Mouse (Mus musculus): ENCODE data around the gene Gbp6. TPM values are rescaled to one million over a fixed set of nuclear protein-coding genes. Genes with fewer than 3 reads are reported as not detected.
"Not testable (repeated sequence)": the region's sequence is repeated elsewhere in the genome, so short reads cannot be mapped to it uniquely, and the experiment has no call there.

Gene Gbp6
- 2.9 and 5.4 TPM in 2 replicates for polyA plus RNA-seq (2015; fragmentation: Nextera tagmentation; extraction: Ambion mirVana)

GRCm38 (mm10) chr5:105293226-105294165, at the start of gene Gbp6, which contains the start of gene Gm43302:
Gbp6 (minus strand) TSS chr5:105293698.
Gm43302 (minus strand) TSS chr5:105293695.
- not testable (repeated sequence) for H3K27me3 ChIP-seq (ENCODE audit: control insufficient read depth, insufficient read depth, low read length); H3K36me3 ChIP-seq (ENCODE audit: control insufficient read depth, insufficient read depth); H3K9me3 ChIP-seq (replicated peaks; ENCODE audit: control insufficient read depth, low read length); H3K4me1 ChIP-seq (ENCODE audit: control insufficient read depth, insufficient read depth, low read length); H3K4me3 ChIP-seq (ENCODE audit: low read length)
- 39% methylated on average over 3 of the region's 3 CpGs for WGBS
- H3K27ac ChIP-seq (ENCODE audit: low read length): peak within 1 kb of the TSS; percentile 74
- 0 out of 2 replicates have a peak within 1 kb of the TSS, but pooled peaks have one; percentile 38 for H3K9ac ChIP-seq (ENCODE audit: low read length)
- peak within 1 kb of the TSS; percentile 47 for H3K4me2 ChIP-seq (ENCODE audit: low read depth, low read length)
- peak; percentile 25; the same call in 1 of the 2 replicates for ATAC-seq (replicated peaks; ENCODE audit: extremely low read depth, insufficient read depth, low FRiP score)

GRCm38 (mm10) chr5:105341281-105341680, 47.8 kb upstream of the Gbp6 start:
- H3K36me3 ChIP-seq (ENCODE audit: control insufficient read depth, insufficient read depth): no peaks in the 10 kb centered on the region
- H3K9ac ChIP-seq (ENCODE audit: low read length): no peak overlapping the region
- H3K9me3 ChIP-seq (replicated peaks; ENCODE audit: control insufficient read depth, low read length): no peaks in the 10 kb centered on the region
- H3K4me2 ChIP-seq (ENCODE audit: low read depth, low read length): no peak overlapping the region
- peaks cover 2% of the 10 kb centered on the region; the same call in 1 of the 2 replicates for H3K4me1 ChIP-seq (ENCODE audit: control insufficient read depth, insufficient read depth, low read length)
- H3K4me3 ChIP-seq (ENCODE audit: low read length): no peak overlapping the region
- no peaks in the 10 kb centered on the region for H3K27me3 ChIP-seq (ENCODE audit: control insufficient read depth, insufficient read depth, low read length)
- H3K27ac ChIP-seq (ENCODE audit: low read length): no peak overlapping the region
- 70% methylated on average over 2 of the region's 2 CpGs for WGBS
- ATAC-seq (replicated peaks; ENCODE audit: extremely low read depth, insufficient read depth, low FRiP score): no peak

GRCm38 (mm10) chr5:105322543-105322942, 29.0 kb upstream of the Gbp6 start:
- Histone ChIP-seq H3K27me3 (ENCODE audit: control insufficient read depth, insufficient read depth, low read length) (no peaks in the 10 kb centered on the region), H3K4me3 (ENCODE audit: low read length) (no peak overlapping the region), H3K9me3 (replicated peaks; ENCODE audit: control insufficient read depth, low read length) (no peaks in the 10 kb centered on the region; the same call in 1 of the 2 replicates), H3K4me2 (ENCODE audit: low read depth, low read length) (no peak overlapping the region), H3K9ac (ENCODE audit: low read length) (no peak overlapping the region), H3K27ac (ENCODE audit: low read length) (no peak overlapping the region), H3K36me3 (ENCODE audit: control insufficient read depth, insufficient read depth) (no peaks in the 10 kb centered on the region), H3K4me1 (ENCODE audit: control insufficient read depth, insufficient read depth, low read length) (no peaks in the 10 kb centered on the region)
- WGBS: 70% methylated on average over 2 of the region's 2 CpGs
- ATAC-seq (replicated peaks; ENCODE audit: extremely low read depth, insufficient read depth, low FRiP score): no peak

- no peaks in the 10 kb centered on the region; the same call in 1 of the 2 replicates for H3K9me3 ChIP-seq (replicated peaks; ENCODE audit: control insufficient read depth, low read length)
- H3K27ac ChIP-seq (ENCODE audit: low read length): no peak overlapping the region
- H3K36me3 ChIP-seq (ENCODE audit: control insufficient read depth, insufficient read depth): no peaks in the 10 kb centered on the region
- H3K9ac ChIP-seq (ENCODE audit: low read length): no peak overlapping the region
- no peak for ATAC-seq (replicated peaks; ENCODE audit: extremely low read depth, insufficient read depth, low FRiP score)
- WGBS: 75% methylated on average over 2 of the region's 2 CpGs
- H3K27me3 ChIP-seq (ENCODE audit: control insufficient read depth, insufficient read depth, low read length): no peaks in the 10 kb centered on the region
- H3K4me3 ChIP-seq (ENCODE audit: low read length): no peak overlapping the region
- H3K4me1 ChIP-seq (ENCODE audit: control insufficient read depth, insufficient read depth, low read length): no peaks in the 10 kb centered on the region
- no peak overlapping the region for H3K4me2 ChIP-seq (ENCODE audit: low read depth, low read length)
These were observed 17.4 kb upstream of the Gbp6 start for GRCm38 (mm10) chr5:105310941-105311340.

- not testable (repeated sequence) for ATAC-seq (replicated peaks; ENCODE audit: extremely low read depth, insufficient read depth, low FRiP score); H3K27me3 ChIP-seq (ENCODE audit: control insufficient read depth, insufficient read depth, low read length); H3K4me1 ChIP-seq (ENCODE audit: control insufficient read depth, insufficient read depth, low read length); H3K9me3 ChIP-seq (replicated peaks; ENCODE audit: control insufficient read depth, low read length); H3K27ac ChIP-seq (ENCODE audit: low read length); H3K4me2 ChIP-seq (ENCODE audit: low read depth, low read length); H3K9ac ChIP-seq (ENCODE audit: low read length); H3K4me3 ChIP-seq (ENCODE audit: low read length); H3K36me3 ChIP-seq (ENCODE audit: control insufficient read depth, insufficient read depth)
- 55% methylated on average over 1 of the region's 1 CpGs for WGBS
These were observed 15.7 kb upstream of the Gbp6 start for GRCm38 (mm10) chr5:105309148-105309547.

- H3K4me3 ChIP-seq (ENCODE audit: low read length); H3K4me2 ChIP-seq (ENCODE audit: low read depth, low read length); ATAC-seq (replicated peaks; ENCODE audit: extremely low read depth, insufficient read depth, low FRiP score); H3K4me1 ChIP-seq (ENCODE audit: control insufficient read depth, insufficient read depth, low read length); H3K36me3 ChIP-seq (ENCODE audit: control insufficient read depth, insufficient read depth); H3K9me3 ChIP-seq (replicated peaks; ENCODE audit: control insufficient read depth, low read length); H3K9ac ChIP-seq (ENCODE audit: low read length); H3K27me3 ChIP-seq (ENCODE audit: control insufficient read depth, insufficient read depth, low read length); H3K27ac ChIP-seq (ENCODE audit: low read length): not testable (repeated sequence)
These were observed 13.4 kb upstream of the Gbp6 start for GRCm38 (mm10) chr5:105306946-105307345.

- Histone ChIP-seq H3K4me3 (ENCODE audit: low read length) (no peak overlapping the region), H3K4me1 (ENCODE audit: control insufficient read depth, insufficient read depth, low read length) (peaks cover 11% of the 10 kb centered on the region), H3K36me3 (ENCODE audit: control insufficient read depth, insufficient read depth) (no peaks in the 10 kb centered on the region), H3K27me3 (ENCODE audit: control insufficient read depth, insufficient read depth, low read length) (no peaks in the 10 kb centered on the region), H3K4me2 (ENCODE audit: low read depth, low read length) (no peak overlapping the region), H3K27ac (ENCODE audit: low read length) (no peak overlapping the region), H3K9me3 (replicated peaks; ENCODE audit: control insufficient read depth, low read length) (no peaks in the 10 kb centered on the region; the same call in 1 of the 2 replicates), H3K9ac (ENCODE audit: low read length) (no peak overlapping the region)
- no peak for ATAC-seq (replicated peaks; ENCODE audit: extremely low read depth, insufficient read depth, low FRiP score)
- WGBS: 68% methylated on average over 1 of the region's 1 CpGs
These were observed 12.7 kb upstream of the Gbp6 start for GRCm38 (mm10) chr5:105306159-105306581.

- H3K36me3 ChIP-seq (ENCODE audit: control insufficient read depth, insufficient read depth); H3K27me3 ChIP-seq (ENCODE audit: control insufficient read depth, insufficient read depth, low read length); H3K4me2 ChIP-seq (ENCODE audit: low read depth, low read length); ATAC-seq (replicated peaks; ENCODE audit: extremely low read depth, insufficient read depth, low FRiP score); H3K27ac ChIP-seq (ENCODE audit: low read length); H3K4me3 ChIP-seq (ENCODE audit: low read length); H3K9me3 ChIP-seq (replicated peaks; ENCODE audit: control insufficient read depth, low read length); H3K9ac ChIP-seq (ENCODE audit: low read length): not testable (repeated sequence)
- WGBS: 72% methylated on average over 4 of the region's 4 CpGs
- peaks cover 13% of the 10 kb centered on the region for H3K4me1 ChIP-seq (ENCODE audit: control insufficient read depth, insufficient read depth, low read length)
These were observed 12.2 kb upstream of the Gbp6 start for GRCm38 (mm10) chr5:105305671-105306070.

- no peak for ATAC-seq (replicated peaks; ENCODE audit: extremely low read depth, insufficient read depth, low FRiP score)
- H3K4me1 ChIP-seq (ENCODE audit: control insufficient read depth, insufficient read depth, low read length): peaks cover 13% of the 10 kb centered on the region
- no peaks in the 10 kb centered on the region for H3K27me3 ChIP-seq (ENCODE audit: control insufficient read depth, insufficient read depth, low read length)
- H3K9me3 ChIP-seq (replicated peaks; ENCODE audit: control insufficient read depth, low read length): no peaks in the 10 kb centered on the region
- peak overlapping the region; percentile 78 for H3K27ac ChIP-seq (ENCODE audit: low read length)
- H3K4me3 ChIP-seq (ENCODE audit: low read length): no peak overlapping the region
- no peak overlapping the region for H3K9ac ChIP-seq (ENCODE audit: low read length)
- H3K36me3 ChIP-seq (ENCODE audit: control insufficient read depth, insufficient read depth): no peaks in the 10 kb centered on the region
- 86% methylated on average over 4 of the region's 4 CpGs for WGBS
- no peak overlapping the region for H3K4me2 ChIP-seq (ENCODE audit: low read depth, low read length)
These were observed 8.5 kb upstream of the Gbp6 start for GRCm38 (mm10) chr5:105301963-105302362.

All from heart, embryonic 16.5 days (tissue).